Mouse (Mus musculus) MEL (cell line): ENCODE data around the gene Sec16a. TPM values are rescaled to one million over a fixed set of nuclear protein-coding genes. Genes with fewer than 3 reads are reported as not detected.

Experiments
- DNase-seq: peaks from one replicate; pipeline ENCODE4 v3.0.0; 2011; ENCODE audit warnings: low read depth, low spot score
- H3K27ac ChIP-seq: 2 replicates; pipeline ENCODE4 v1.5.1; 2012; ENCODE audit warnings: low read depth, mild to moderate bottlenecking, control low read depth, low read length, moderate library complexity; ENCODE audit not compliant: control insufficient read depth
- H3K27me3 ChIP-seq, 2 experiments: fragments of 150-350 bp in 1 of 2; sonication (generic) in 1 of 2; 2 replicates each; pipeline ENCODE4 v1.6.1; 2012; ENCODE audit warnings: low read length in 2 of 2, mild to moderate bottlenecking in 2 of 2, improper control_type of control experiment in 1 of 2, moderate library complexity in 1 of 2; ENCODE audit not compliant: insufficient read depth in 2 of 2, control insufficient read depth in 1 of 2
- H3K36me3 ChIP-seq, 2 experiments: 2 replicates each; pipeline ENCODE4 v1.6.1; 2012 to 2014; ENCODE audit warnings: low read length in 2 of 2, improper control_type of control experiment in 1 of 2, inconsistent platforms in 1 of 2, mild to moderate bottlenecking in 1 of 2; ENCODE audit not compliant: insufficient read depth in 2 of 2, control insufficient read depth in 1 of 2
- H3K4me1 ChIP-seq, 2 experiments: fragments of 150-350 bp in 1 of 2; sonication (generic) in 1 of 2; 2 replicates each; pipeline ENCODE4 v1.6.1; 2012; ENCODE audit warnings: low read length in 2 of 2, improper control_type of control experiment in 1 of 2, mild to moderate bottlenecking in 1 of 2; ENCODE audit not compliant: insufficient read depth in 2 of 2, control insufficient read depth in 1 of 2
- H3K4me3 ChIP-seq, 2 experiments: fragments of 150-350 bp in 1 of 2; sonication (generic) in 1 of 2; 2 replicates each; pipeline ENCODE4 v1.5.1; 2012; ENCODE audit warnings: low read depth in 2 of 2, low read length in 2 of 2, mild to moderate bottlenecking in 2 of 2, moderate library complexity in 2 of 2, control low read depth in 1 of 2, improper control_type of control experiment in 1 of 2; ENCODE audit not compliant: control insufficient read depth in 1 of 2, insufficient read depth in 1 of 2
- H3K79me2 ChIP-seq: 2 replicates; pipeline ENCODE4 v1.6.1; 2012; ENCODE audit warnings: mild to moderate bottlenecking, low read length, moderate library complexity; ENCODE audit not compliant: control insufficient read depth, poor library complexity, insufficient read depth
- H3K9ac ChIP-seq: 2 replicates; pipeline ENCODE4 v1.6.1; 2012; ENCODE audit warnings: low read depth, mild to moderate bottlenecking, control low read depth, low read length, moderate library complexity; ENCODE audit not compliant: control insufficient read depth, poor library complexity, severe bottlenecking
- H3K9me3 ChIP-seq: fragments of 150-350 bp; sonication (generic); replicated peaks from 2 replicates; pipeline ENCODE4 v1.6.1; 2012; ENCODE audit warnings: mild to moderate bottlenecking, low read length, improper control_type of control experiment, moderate library complexity; ENCODE audit not compliant: insufficient read depth
- BHLHE40 ChIP-seq: IDR thresholded peaks from 2 replicates; pipeline ENCODE4 v1.6.1; 2012; ENCODE audit warnings: low read depth, mild to moderate bottlenecking, inconsistent platforms, low read length, improper control_type of control experiment, borderline replicate concordance
- CHD2 ChIP-seq: IDR thresholded peaks from 2 replicates; pipeline ENCODE4 v1.6.1; 2011; ENCODE audit warnings: low read length, improper control_type of control experiment
- CTCF ChIP-seq, 3 experiments: IDR thresholded peaks in 2 of 3; conservative IDR thresholded peaks in 1 of 3; 2 replicates each; pipeline ENCODE4 v1.5.1; 2011 to 2012; ENCODE audit warnings: low read length in 3 of 3, low read depth in 2 of 3, mild to moderate bottlenecking in 2 of 3, improper control_type of control experiment in 1 of 3, inconsistent platforms in 1 of 3, mixed read lengths in 1 of 3, moderate library complexity in 1 of 3; ENCODE audit not compliant: control insufficient read depth in 1 of 3, insufficient read depth in 1 of 3, poor library complexity in 1 of 3, severe bottlenecking in 1 of 3
- E2F4 ChIP-seq: IDR thresholded peaks from 2 replicates; pipeline ENCODE4 v1.6.1; 2011; ENCODE audit warnings: low read depth, low read length, improper control_type of control experiment, borderline replicate concordance
- EP300 ChIP-seq, 2 experiments: IDR thresholded peaks; 2 replicates each; pipeline ENCODE4 v1.6.1; 2011; ENCODE audit warnings: improper control_type of control experiment in 2 of 2, low read length in 2 of 2, low read depth in 1 of 2, mild to moderate bottlenecking in 1 of 2
- ETS1 ChIP-seq: IDR thresholded peaks from 2 replicates; pipeline ENCODE4 v1.6.1; 2012; ENCODE audit warnings: low read depth, mild to moderate bottlenecking, inconsistent platforms, low read length, improper control_type of control experiment, moderate library complexity
- GABPA ChIP-seq: IDR thresholded peaks from 2 replicates; pipeline ENCODE4 v1.6.1; 2012; ENCODE audit warnings: low read depth, mild to moderate bottlenecking, inconsistent platforms, low read length, improper control_type of control experiment, moderate library complexity
- GATA1 ChIP-seq: IDR thresholded peaks from 2 replicates; pipeline ENCODE4 v1.6.1; 2011; ENCODE audit warnings: low read depth, low read length, improper control_type of control experiment
- HCFC1 ChIP-seq: IDR thresholded peaks from 2 replicates; pipeline ENCODE4 v1.6.1; 2012; ENCODE audit warnings: low read depth, mild to moderate bottlenecking, inconsistent platforms, low read length, improper control_type of control experiment, moderate library complexity
- KAT2A ChIP-seq: conservative IDR thresholded peaks from 2 replicates; pipeline ENCODE4 v1.6.1; 2012; ENCODE audit warnings: low read depth, low read length, improper control_type of control experiment, inconsistent platforms
- MAFK ChIP-seq: IDR thresholded peaks from 2 replicates; pipeline ENCODE4 v1.6.1; 2011; ENCODE audit warnings: low read depth, mild to moderate bottlenecking, low read length, improper control_type of control experiment, borderline replicate concordance
- MAX ChIP-seq: IDR thresholded peaks from 2 replicates; pipeline ENCODE4 v1.6.1; 2011; ENCODE audit warnings: low read length, improper control_type of control experiment
- MEF2A ChIP-seq: IDR thresholded peaks from 2 replicates; pipeline ENCODE4 v1.6.1; 2014; ENCODE audit warnings: low read depth, mild to moderate bottlenecking, inconsistent platforms, low read length, improper control_type of control experiment; ENCODE audit not compliant: poor library complexity, insufficient replicate concordance, severe bottlenecking; ENCODE audit errors: extremely low read depth
- MYB ChIP-seq: IDR thresholded peaks from 2 replicates; pipeline ENCODE4 v1.6.1; 2011; ENCODE audit warnings: mild to moderate bottlenecking, low read depth, low read length, improper control_type of control experiment
- MYC ChIP-seq: IDR thresholded peaks from 2 replicates; pipeline ENCODE4 v1.6.1; 2011; ENCODE audit warnings: low read depth, mild to moderate bottlenecking, low read length, improper control_type of control experiment, moderate library complexity
- NRF1 ChIP-seq: IDR thresholded peaks from 2 replicates; pipeline ENCODE4 v1.6.1; 2014; ENCODE audit warnings: low read depth, mild to moderate bottlenecking, inconsistent platforms, low read length, improper control_type of control experiment, moderate library complexity; ENCODE audit not compliant: poor library complexity, insufficient read depth, severe bottlenecking
- POLR2A ChIP-seq, 2 experiments: IDR thresholded peaks; 2 replicates each; pipeline ENCODE4 v1.6.1; 2011 to 2012; ENCODE audit warnings: low read length in 2 of 2, mild to moderate bottlenecking in 2 of 2, control low read depth in 1 of 2, improper control_type of control experiment in 1 of 2, low read depth in 1 of 2, moderate library complexity in 1 of 2; ENCODE audit not compliant: control insufficient read depth in 1 of 2, insufficient read depth in 1 of 2, poor library complexity in 1 of 2
- POLR2AphosphoS2 ChIP-seq: IDR thresholded peaks from 2 replicates; pipeline ENCODE4 v1.6.1; 2011; ENCODE audit warnings: low read length, improper control_type of control experiment
- TAL1 ChIP-seq: IDR thresholded peaks from 2 replicates; pipeline ENCODE4 v1.6.1; 2012; ENCODE audit warnings: mild to moderate bottlenecking, inconsistent platforms, low read length, moderate library complexity, mixed read lengths
- TBP ChIP-seq: IDR thresholded peaks from 2 replicates; pipeline ENCODE4 v1.8.0; 2011; ENCODE audit warnings: low read depth, low read length, improper control_type of control experiment
- UBTF ChIP-seq: IDR thresholded peaks from 2 replicates; pipeline ENCODE4 v1.6.1; 2012; ENCODE audit warnings: low read depth, mild to moderate bottlenecking, inconsistent platforms, low read length, improper control_type of control experiment, moderate library complexity, borderline replicate concordance; ENCODE audit not compliant: insufficient read depth
- USF1 ChIP-seq: IDR thresholded peaks from 2 replicates; pipeline ENCODE4 v1.6.1; 2014; ENCODE audit warnings: low read depth, mild to moderate bottlenecking, inconsistent platforms, low read length, improper control_type of control experiment, moderate library complexity
- ZC3H11A ChIP-seq: IDR thresholded peaks from 2 replicates; pipeline ENCODE4 v1.6.1; 2012; ENCODE audit warnings: low read depth, mild to moderate bottlenecking, inconsistent platforms, low read length, improper control_type of control experiment
- ZKSCAN1 ChIP-seq: IDR thresholded peaks from 2 replicates; pipeline ENCODE4 v1.6.1; 2012; ENCODE audit warnings: low read depth, mild to moderate bottlenecking, inconsistent platforms, low read length, improper control_type of control experiment, moderate library complexity
- ZMIZ1 ChIP-seq: IDR thresholded peaks from 2 replicates; pipeline ENCODE4 v1.6.1; 2012; ENCODE audit warnings: low read depth, mild to moderate bottlenecking, inconsistent platforms, low read length, improper control_type of control experiment, moderate library complexity
- ZNF384 ChIP-seq: IDR thresholded peaks from 2 replicates; pipeline ENCODE4 v1.6.1; 2012; ENCODE audit warnings: low read depth, mild to moderate bottlenecking, inconsistent platforms, low read length, improper control_type of control experiment
- polyA plus RNA-seq, 2 experiments: library from polyadenylated mRNA; stranded (reverse) in 1 of 2; unstranded in 1 of 2; fragments of >175 nt in 1 of 2; fragments of >200 nt in 1 of 2; gene quantifications; 2 replicates each; pipeline versions ENCODE4 v1.2.1 to v1.2.4; 2012; ENCODE audit warnings: low replicate concordance in 2 of 2, low read depth in 1 of 2; ENCODE audit not compliant: insufficient read length in 2 of 2, insufficient read depth in 1 of 2, missing spikeins in 1 of 2
- total RNA-seq: library from RNA; depleted of rRNA; stranded (reverse); fragments of 300-350 nt; gene quantifications from 2 replicates; pipeline ENCODE4 v1.2.3, GENCODE M21; 2012

Sec16a gene
- total and polyA plus RNA-seq, 3 experiments, result 20.3 to 38.0 TPM; not detected in 1

DNA sequence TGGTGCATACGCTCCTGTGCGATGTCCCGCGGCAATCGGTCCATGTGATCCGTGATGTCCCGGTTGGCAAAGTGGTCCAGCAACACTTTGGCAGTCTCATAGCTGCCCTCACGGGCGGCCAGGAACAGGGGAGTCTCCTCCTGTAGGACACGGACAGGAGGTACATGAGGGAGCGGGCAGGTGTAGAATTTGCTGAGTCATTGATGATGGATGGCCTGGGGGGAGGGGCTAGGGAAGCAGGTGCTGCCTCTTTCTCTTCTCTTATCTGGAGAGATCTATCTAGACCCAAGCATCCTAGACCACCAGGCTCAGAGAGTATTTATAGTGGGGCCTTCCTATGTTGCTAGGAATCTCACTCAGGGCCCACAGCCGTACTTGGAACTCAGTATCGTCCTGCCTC lies 15.8 kb upstream of the Sec16a start:
- Histone ChIP-seq H3K9ac (no peak overlapping the region), H3K79me2 (no peaks in the 10 kb centered on the region), H3K4me1 (no peaks in the 10 kb centered on the region), H3K4me3 (no peak overlapping the region), H3K27me3 (no peaks in the 10 kb centered on the region), H3K36me3 (no peaks in the 10 kb centered on the region), H3K9me3 (no peaks in the 10 kb centered on the region), H3K27ac (no peak overlapping the region)
- DNase-seq, result no peak
- no peak for TF ChIP-seq UBTF
- no peak for TF ChIP-seq E2F4
- no peak for TF ChIP-seq ETS1
- no peak for TF ChIP-seq ZC3H11A
- no peak for TF ChIP-seq GABPA
- no peak for TF ChIP-seq TBP
- no peak for TF ChIP-seq POLR2AphosphoS2
- TF ChIP-seq KAT2A, result no peak
- no peak for TF ChIP-seq EP300 (IDR thresholded peaks at IDR 0.05; ENCODE audit: low read depth in 1 of 2, low read length in 2 of 2)
- no peak for TF ChIP-seq POLR2A (IDR thresholded peaks at IDR 0.05; ENCODE audit: control insufficient read depth in 1 of 2, insufficient read depth in 1 of 2, low read depth in 1 of 2, low read length in 2 of 2, poor library complexity in 1 of 2)
- TF ChIP-seq MAX, result no peak
- no peak for TF ChIP-seq TAL1
- TF ChIP-seq GATA1, result no peak
- TF ChIP-seq NRF1, result no peak
- TF ChIP-seq BHLHE40, result no peak
- no peak for TF ChIP-seq MYC

DNA sequence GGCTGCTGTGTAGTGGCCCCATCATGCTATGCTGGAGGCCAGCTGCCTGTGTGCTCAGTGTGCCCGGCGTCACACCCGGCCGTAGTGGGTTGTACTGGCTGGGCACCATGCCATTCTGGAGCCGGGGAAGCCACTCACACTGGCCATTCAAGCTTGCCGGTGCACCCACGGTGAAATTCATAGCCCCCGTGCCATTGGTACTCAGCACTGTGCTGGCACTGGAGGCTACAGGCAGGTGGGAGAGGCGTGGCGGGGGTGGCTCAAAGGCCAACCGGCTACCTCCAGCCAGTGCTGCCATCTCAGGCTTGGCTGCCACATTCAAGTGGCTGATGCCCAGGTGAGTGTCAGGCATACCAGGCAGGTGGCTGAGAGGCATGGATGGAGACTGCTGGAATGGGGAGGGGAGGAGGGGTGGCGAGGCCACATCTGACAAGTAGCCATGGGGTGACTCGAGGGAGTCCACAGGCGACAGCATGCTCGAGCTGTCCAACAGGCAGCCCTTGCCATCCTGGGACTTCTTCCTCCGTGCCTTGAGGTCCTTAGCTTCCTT lies 15.2 kb upstream of the Sec16a start:
- Histone ChIP-seq H3K27ac (no peak overlapping the region), H3K36me3 (no peaks in the 10 kb centered on the region), H3K9me3 (no peaks in the 10 kb centered on the region), H3K27me3 (no peaks in the 10 kb centered on the region), H3K4me3 (no peak overlapping the region), H3K4me1 (no peaks in the 10 kb centered on the region), H3K9ac (no peak overlapping the region), H3K79me2 (no peaks in the 10 kb centered on the region)
- no peak for TF ChIP-seq EP300 (IDR thresholded peaks at IDR 0.05; ENCODE audit: low read depth in 1 of 2, low read length in 2 of 2)
- no peak for TF ChIP-seq ZKSCAN1
- TF ChIP-seq E2F4, result no peak
- TF ChIP-seq POLR2A (IDR thresholded peaks at IDR 0.05; ENCODE audit: control insufficient read depth in 1 of 2, insufficient read depth in 1 of 2, low read depth in 1 of 2, low read length in 2 of 2, poor library complexity in 1 of 2), result no peak
- no peak for TF ChIP-seq TBP
- TF ChIP-seq MYB, result no peak
- no peak for TF ChIP-seq ZMIZ1
- TF ChIP-seq KAT2A, result no peak
- no peak for TF ChIP-seq MEF2A
- no peak for TF ChIP-seq CTCF (IDR thresholded peaks at IDR 0.05 in 2 of 3, conservative IDR thresholded peaks at IDR 0.05 in 1 of 3; ENCODE audit: control insufficient read depth in 1 of 3, insufficient read depth in 1 of 3, low read depth in 2 of 3, low read length in 3 of 3, poor library complexity in 1 of 3, severe bottlenecking in 1 of 3)
- no peak for TF ChIP-seq MAFK
- no peak for TF ChIP-seq ZNF384
- no peak for TF ChIP-seq MYC
- no peak for TF ChIP-seq ETS1
- no peak for TF ChIP-seq USF1
- no peak for TF ChIP-seq HCFC1
- no peak for TF ChIP-seq CHD2
- TF ChIP-seq ZC3H11A, result no peak
- DNase-seq, result no peak
